Mouse (Mus musculus) embryonic facial prominence, embryonic 10.5 days (tissue): ENCODE data around the gene Gnao1. TPM values are rescaled to one million over a fixed set of nuclear protein-coding genes. Genes with fewer than 3 reads are reported as not detected.

Source experiments
- DNase-seq: peaks from one replicate; pipeline ENCODE4 v3.0.0-alpha.2; 2017; ENCODE audit warnings: low spot score
- H3K27ac ChIP-seq: fragments of 300-500 bp; sonication (generic); replicated peaks from 2 replicates; pipeline ENCODE4 v1.5.1; 2016; ENCODE audit warnings: mild to moderate bottlenecking
- H3K27me3 ChIP-seq: fragments of 300-500 bp; sonication (generic); replicated peaks from 2 replicates; pipeline ENCODE4 v1.6.1; 2016; ENCODE audit warnings: low read depth, mild to moderate bottlenecking; ENCODE audit not compliant: poor library complexity, severe bottlenecking
- H3K36me3 ChIP-seq: fragments of 300-500 bp; sonication (generic); replicated peaks from 2 replicates; pipeline ENCODE4 v1.6.1; 2016; ENCODE audit warnings: mild to moderate bottlenecking, moderate library complexity
- H3K4me1 ChIP-seq: fragments of 300-500 bp; sonication (generic); 2 replicates; pipeline ENCODE4 v1.6.1; 2016
- H3K4me3 ChIP-seq: fragments of 300-500 bp; sonication (generic); 2 replicates; pipeline ENCODE4 v1.5.1; 2016; ENCODE audit warnings: mild to moderate bottlenecking, moderate library complexity
- H3K9me3 ChIP-seq: fragments of 300-500 bp; sonication (generic); 2 replicates; pipeline ENCODE4 v1.6.1; 2016; ENCODE audit warnings: mild to moderate bottlenecking
- WGBS: fragments of 180-500 bp; shearing (Covaris S2); methylation state at CpG from one replicate; pipeline ENCODE4 v1.1.7; 2016; 5-methylcytosine and 5-hydroxymethylcytosine counted together
- polyA plus RNA-seq: library from polyadenylated mRNA; unstranded; fragments of >200 nt; fragmentation: Nextera tagmentation; extraction: Ambion mirVana; gene quantifications from 2 replicates; pipeline ENCODE4 v1.2.1, GENCODE M21; 2016

The Gnao1 gene
- polyA plus RNA-seq, 1 experiment from 2014 or later: 8.6 TPM

- Histone ChIP-seq H3K36me3 (no peaks in the 10 kb centered on the region), H3K4me1 (peaks cover 7% of the 10 kb centered on the region), H3K9me3 (0 out of 2 replicates have a peak, but pooled peaks cover 2% of the 10 kb centered on the region), H3K27ac (no peak overlapping the region), H3K27me3 (no peaks in the 10 kb centered on the region), H3K4me3 (no peak overlapping the region)
- no peak for DNase-seq
Measured at GRCm38 (mm10) chr8:93883241-93883640, 73.5 kb downstream of the Gnao1 start.

DNA sequence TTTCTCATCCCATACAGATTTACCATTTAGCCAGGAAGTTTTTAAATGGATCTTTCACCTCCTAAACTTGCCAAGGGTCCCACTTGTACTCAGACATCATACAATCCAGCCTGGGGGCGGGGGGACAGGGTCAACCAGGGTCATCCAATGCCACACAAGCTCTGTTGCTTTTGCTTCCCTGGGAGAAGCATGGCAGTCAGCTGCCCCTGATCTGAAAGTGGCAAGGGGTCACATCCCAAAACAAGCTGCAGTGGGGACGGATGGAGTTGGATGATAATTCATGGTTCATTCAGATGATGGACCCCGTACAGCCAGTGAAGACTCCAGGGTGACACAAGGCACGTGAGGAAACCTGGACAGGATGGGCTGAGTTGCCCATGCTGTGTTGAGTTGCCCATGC is 74.0 kb downstream of the Gnao1 start:
- Histone ChIP-seq H3K27me3 (no peaks in the 10 kb centered on the region), H3K36me3 (no peaks in the 10 kb centered on the region), H3K4me1 (peaks cover 13% of the 10 kb centered on the region), H3K27ac (no peak overlapping the region), H3K4me3 (no peak overlapping the region), H3K9me3 (0 out of 2 replicates have a peak, but pooled peaks cover 2% of the 10 kb centered on the region)
- 72% methylated on average over 4 of the region's 4 CpGs for WGBS
- no peak for DNase-seq

DNA sequence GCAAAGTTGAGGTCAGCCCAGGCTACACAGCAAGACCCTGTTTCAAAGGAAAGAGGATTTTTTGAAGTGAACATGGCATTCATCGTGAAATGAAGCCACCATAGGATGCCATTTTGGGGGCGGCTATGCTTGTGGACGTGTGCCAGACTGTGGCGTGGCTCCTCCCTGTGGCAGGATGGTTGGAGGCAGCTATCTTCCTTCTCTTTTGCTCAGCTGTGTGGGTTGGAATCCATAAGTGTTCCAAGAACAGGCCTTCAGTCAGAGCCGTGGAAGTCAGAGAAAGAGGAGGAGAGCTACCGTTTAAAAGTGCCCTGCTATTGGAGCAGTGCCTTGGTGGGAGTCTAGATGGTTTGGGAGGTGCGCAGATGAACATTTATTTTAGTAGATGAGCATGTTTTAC is 74.5 kb downstream of the Gnao1 start:
- no peak for DNase-seq
- Histone ChIP-seq H3K36me3 (no peaks in the 10 kb centered on the region), H3K27ac (no peak overlapping the region), H3K4me1 (peaks cover 18% of the 10 kb centered on the region), H3K27me3 (no peaks in the 10 kb centered on the region), H3K9me3 (0 out of 2 replicates have a peak, but pooled peaks cover 2% of the 10 kb centered on the region), H3K4me3 (no peak overlapping the region)
- 93% methylated on average over 7 of the region's 7 CpGs for WGBS

DNA sequence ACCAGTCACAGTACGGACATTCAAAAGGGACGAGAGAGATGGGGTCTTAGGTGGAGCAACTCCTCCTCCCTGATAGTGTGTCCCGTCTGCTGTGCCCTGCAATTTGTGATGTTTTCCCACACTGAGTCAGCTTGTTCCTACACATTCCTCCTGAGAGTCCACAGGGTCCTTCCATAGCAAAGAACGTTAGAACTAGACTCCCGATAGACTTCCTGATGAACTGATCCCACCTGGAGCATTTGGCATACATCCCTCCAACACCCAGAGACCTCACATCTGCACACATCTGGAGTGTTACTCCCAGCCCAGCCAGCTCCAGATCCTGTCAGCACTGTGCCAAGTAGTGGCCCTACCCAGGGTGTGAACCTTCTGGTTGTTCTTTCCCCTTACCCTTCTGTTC is 76.4 kb downstream of the Gnao1 start:
- no peak for DNase-seq
- 82% methylated on average over 5 of the region's 5 CpGs for WGBS

DNA sequence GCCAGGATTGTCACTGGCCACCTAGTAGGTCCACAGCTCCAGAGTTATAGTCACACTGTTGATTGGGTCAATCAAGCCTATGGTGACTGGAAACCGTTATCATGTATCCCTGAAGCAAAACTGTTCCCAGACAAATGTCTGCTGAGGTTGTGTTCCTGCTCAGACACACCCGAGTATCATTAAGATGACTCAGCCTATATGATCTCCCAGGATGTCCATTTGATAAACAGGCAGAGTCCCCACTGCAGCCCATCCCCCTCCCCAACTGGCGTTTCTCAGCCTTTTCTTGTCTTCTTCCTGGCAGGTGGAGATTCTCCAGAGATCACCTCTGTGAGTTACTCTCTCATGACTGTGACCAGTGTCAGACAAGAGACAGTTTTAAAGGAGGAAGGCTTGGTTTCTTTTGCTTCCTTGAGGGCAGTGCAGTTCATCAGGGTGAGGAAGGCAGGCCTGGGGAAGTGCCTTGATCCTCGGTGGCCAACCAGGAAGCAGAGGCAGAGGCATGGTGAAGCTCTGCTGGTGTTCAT is 78.4 kb downstream of the Gnao1 start:
- Histone ChIP-seq H3K4me3 (no peak overlapping the region), H3K36me3 (no peaks in the 10 kb centered on the region), H3K27ac (no peak overlapping the region), H3K27me3 (no peaks in the 10 kb centered on the region), H3K9me3 (0 out of 2 replicates have a peak, but pooled peaks cover 2% of the 10 kb centered on the region), H3K4me1 (peaks cover 25% of the 10 kb centered on the region)
- DNase-seq: no peak
- WGBS: 71% methylated on average over 4 of the region's 4 CpGs

More for the DNA sequence above, 76.4 kb downstream of the Gnao1 start:
- no peak overlapping the region for H3K4me3 ChIP-seq
- peaks cover 26% of the 10 kb centered on the region for H3K4me1 ChIP-seq
- H3K27me3 ChIP-seq: no peaks in the 10 kb centered on the region
- H3K27ac ChIP-seq: no peak overlapping the region
- H3K9me3 ChIP-seq: 0 out of 2 replicates have a peak, but pooled peaks cover 2% of the 10 kb centered on the region
- H3K36me3 ChIP-seq: no peaks in the 10 kb centered on the region

GRCm38 (mm10) chr8:93888702-93889480 is 79.1 kb downstream of the Gnao1 start:
- 0 out of 2 replicates have a peak, but pooled peaks cover 2% of the 10 kb centered on the region for H3K9me3 ChIP-seq
- H3K4me3 ChIP-seq: no peak overlapping the region
- peaks cover 21% of the 10 kb centered on the region for H3K4me1 ChIP-seq
- H3K27ac ChIP-seq: peak overlapping the region; percentile 14; the same call in 1 of the 2 replicates
- WGBS: 47% methylated on average over 11 of the region's 11 CpGs
- no peaks in the 10 kb centered on the region for H3K27me3 ChIP-seq
- H3K36me3 ChIP-seq: no peaks in the 10 kb centered on the region
- peak; percentile 19 for DNase-seq

DNA sequence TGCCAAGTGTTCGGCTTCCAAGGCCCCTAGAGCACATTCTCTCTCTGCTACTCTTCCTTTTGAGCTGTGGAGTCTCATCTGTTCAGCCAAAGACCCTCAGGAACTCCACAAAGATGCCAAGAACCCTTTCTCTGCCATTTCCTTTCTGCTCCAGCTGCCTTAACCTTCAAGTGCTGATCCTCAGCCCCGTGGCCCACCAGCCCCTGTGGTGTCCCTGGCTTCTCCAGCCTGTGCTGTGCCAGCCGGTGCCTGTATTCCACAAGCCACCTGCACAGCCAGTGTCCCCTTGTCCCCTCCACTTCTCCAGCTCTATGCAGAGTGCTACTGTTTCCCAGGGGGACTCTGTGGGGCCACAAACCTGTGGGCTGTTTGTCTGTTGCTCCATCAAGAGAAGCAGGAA is 83.8 kb downstream of the Gnao1 start:
- 79% methylated on average over 3 of the region's 3 CpGs for WGBS
- H3K27me3 ChIP-seq: no peaks in the 10 kb centered on the region
- peaks cover 18% of the 10 kb centered on the region for H3K4me1 ChIP-seq
- no peaks in the 10 kb centered on the region for H3K9me3 ChIP-seq
- H3K36me3 ChIP-seq: no peaks in the 10 kb centered on the region
- H3K4me3 ChIP-seq: no peak overlapping the region
- no peak for DNase-seq
- no peak overlapping the region for H3K27ac ChIP-seq

GRCm38 (mm10) chr8:93896841-93897551 is 87.2 kb downstream of the Gnao1 start:
- H3K4me3 ChIP-seq: no peak overlapping the region
- H3K9me3 ChIP-seq: no peaks in the 10 kb centered on the region
- peaks cover 13% of the 10 kb centered on the region for H3K4me1 ChIP-seq
- DNase-seq: no peak
- H3K27me3 ChIP-seq: no peaks in the 10 kb centered on the region
- H3K27ac ChIP-seq: no peak overlapping the region
- no peaks in the 10 kb centered on the region for H3K36me3 ChIP-seq
- WGBS: 79% methylated on average over 7 of the region's 7 CpGs

- H3K36me3 ChIP-seq: no peaks in the 10 kb centered on the region
- no peak overlapping the region for H3K27ac ChIP-seq
- H3K4me3 ChIP-seq: no peak overlapping the region
- H3K9me3 ChIP-seq: no peaks in the 10 kb centered on the region
- DNase-seq: no peak
- WGBS: 83% methylated on average over 4 of the region's 4 CpGs
- H3K4me1 ChIP-seq: peaks cover 15% of the 10 kb centered on the region
- no peaks in the 10 kb centered on the region for H3K27me3 ChIP-seq
Measured at GRCm38 (mm10) chr8:93898570-93898969, 88.8 kb downstream of the Gnao1 start.

GRCm38 (mm10) chr8:93902040-93902439 is 92.3 kb downstream of the Gnao1 start:
- Histone ChIP-seq H3K27me3 (no peaks in the 10 kb centered on the region), H3K4me1 (peaks cover 14% of the 10 kb centered on the region), H3K36me3 (no peaks in the 10 kb centered on the region), H3K4me3 (no peak overlapping the region), H3K9me3 (no peaks in the 10 kb centered on the region), H3K27ac (0 out of 2 replicates have a peak overlapping the region, but pooled peaks have one; percentile 3)
- DNase-seq: no peak
- WGBS: 82% methylated on average over 3 of the region's 3 CpGs

DNA sequence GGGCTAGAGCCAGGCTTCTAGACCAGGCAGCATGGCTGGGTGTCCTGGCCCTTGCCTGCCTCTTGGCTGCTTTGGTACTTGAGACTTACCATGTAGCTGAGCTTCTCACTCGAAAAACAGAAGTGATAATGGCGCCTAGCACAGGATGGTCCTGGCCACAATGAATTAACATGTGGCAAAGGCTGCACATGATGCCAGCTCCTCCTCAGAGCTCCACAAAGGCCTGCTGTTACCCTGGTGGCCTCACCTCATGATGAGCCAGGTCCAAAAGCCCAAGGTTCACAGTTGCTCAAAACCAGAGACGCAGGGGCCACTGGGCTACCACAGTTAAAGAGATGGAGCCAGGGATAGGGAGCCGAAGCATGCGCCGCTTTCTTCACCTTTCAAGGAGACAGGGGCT is 97.2 kb downstream of the Gnao1 start:
- peaks cover 25% of the 10 kb centered on the region for H3K4me1 ChIP-seq
- 93% methylated on average over 6 of the region's 6 CpGs for WGBS
- H3K27me3 ChIP-seq: no peaks in the 10 kb centered on the region
- DNase-seq: no peak
- H3K27ac ChIP-seq: no peak overlapping the region
- H3K9me3 ChIP-seq: no peaks in the 10 kb centered on the region
- H3K4me3 ChIP-seq: no peak overlapping the region
- no peaks in the 10 kb centered on the region for H3K36me3 ChIP-seq

GRCm38 (mm10) chr8:93907987-93908441 is 98.2 kb downstream of the Gnao1 start:
- H3K27ac ChIP-seq: peak overlapping the region; percentile 55; the same call in 1 of the 2 replicates
- no peak for DNase-seq
- H3K9me3 ChIP-seq: no peaks in the 10 kb centered on the region
- peaks cover 33% of the 10 kb centered on the region for H3K4me1 ChIP-seq
- 0 out of 2 replicates have a peak, but pooled peaks cover 5% of the 10 kb centered on the region for H3K27me3 ChIP-seq
- 50% methylated on average over 5 of the region's 5 CpGs for WGBS
- H3K4me3 ChIP-seq: no peak overlapping the region
- H3K36me3 ChIP-seq: no peaks in the 10 kb centered on the region
